Mouse (Mus musculus) CH12.LX (cell line): ENCODE measurements around the gene Tpr. TPM values are rescaled to one million over a fixed set of nuclear protein-coding genes. Genes with fewer than 3 reads are reported as not detected.

Source experiments
- DNase-seq: peaks from one replicate; pipeline ENCODE4 v3.0.0-alpha.2; 2013; ENCODE audit errors: extremely low read depth
- H3K27ac ChIP-seq: 2 replicates; pipeline ENCODE4 v1.5.1; 2012; ENCODE audit warnings: low read depth, mild to moderate bottlenecking, control low read depth, moderate library complexity; ENCODE audit not compliant: insufficient read depth
- H3K27me3 ChIP-seq: replicated peaks from 2 replicates; pipeline ENCODE3; 2012; ENCODE audit warnings: inconsistent platforms
- H3K36me3 ChIP-seq, 2 experiments: replicated peaks in 1 of 2; 2 replicates each; pipeline versions ENCODE3 to v1.6.1; 2012; ENCODE audit warnings: inconsistent platforms in 1 of 2, low read length in 1 of 2, mild to moderate bottlenecking in 1 of 2, mixed read lengths in 1 of 2, moderate library complexity in 1 of 2; ENCODE audit not compliant: control insufficient read depth in 1 of 2, insufficient read depth in 1 of 2
- H3K4me1 ChIP-seq, 2 experiments: 2 replicates each; pipeline ENCODE4 v1.6.1; 2012; ENCODE audit warnings: inconsistent platforms in 1 of 2, moderate library complexity in 1 of 2; ENCODE audit not compliant: insufficient read depth in 2 of 2, control insufficient read depth in 1 of 2
- H3K4me2 ChIP-seq: 2 replicates; pipeline ENCODE4 v1.6.1; 2012; ENCODE audit warnings: low read depth, mild to moderate bottlenecking, control low read depth; ENCODE audit not compliant: poor library complexity, insufficient read depth, severe bottlenecking
- H3K4me3 ChIP-seq, 3 experiments: fragments of 150-350 bp in 1 of 3; sonication (generic) in 1 of 3; replicated peaks in 1 of 3; 2 replicates each; pipeline versions ENCODE3 to v1.5.1; 2011 to 2012; ENCODE audit warnings: low read depth in 2 of 3, low read length in 2 of 3, mild to moderate bottlenecking in 2 of 3, moderate library complexity in 2 of 3, control low read depth in 1 of 3, improper control_type of control experiment in 1 of 3, inconsistent platforms in 1 of 3, mixed read lengths in 1 of 3; ENCODE audit not compliant: poor library complexity in 1 of 3
- H3K79me2 ChIP-seq: replicated peaks from 2 replicates; pipeline ENCODE4 v1.6.1; 2012; ENCODE audit warnings: mild to moderate bottlenecking, moderate library complexity; ENCODE audit not compliant: control insufficient read depth, poor library complexity, insufficient read depth, severe bottlenecking; ENCODE audit errors: extremely low read depth
- H3K9ac ChIP-seq: 2 replicates; pipeline ENCODE4 v1.6.1; 2012; ENCODE audit warnings: low read depth, mild to moderate bottlenecking, control low read depth, moderate library complexity; ENCODE audit not compliant: insufficient read depth
- H3K9me3 ChIP-seq: replicated peaks from 2 replicates; pipeline ENCODE3; 2012; ENCODE audit warnings: low read length, inconsistent platforms, mixed read lengths
- CTCF ChIP-seq, 2 experiments: IDR thresholded peaks in 1 of 2; conservative IDR thresholded peaks in 1 of 2; 2 replicates each; pipeline ENCODE4 v1.5.1; 2011 to 2012; ENCODE audit warnings: low read depth in 2 of 2, low read length in 2 of 2, improper control_type of control experiment in 1 of 2, inconsistent platforms in 1 of 2, mild to moderate bottlenecking in 1 of 2, moderate library complexity in 1 of 2
- ELF1 ChIP-seq: IDR thresholded peaks from 2 replicates; pipeline ENCODE4 v1.6.1; 2014; ENCODE audit warnings: low read depth, mild to moderate bottlenecking, inconsistent platforms, low read length, improper control_type of control experiment
- EP300 ChIP-seq: IDR thresholded peaks from 2 replicates; pipeline ENCODE4 v1.6.1; 2011; ENCODE audit warnings: low read length, improper control_type of control experiment
- ETS1 ChIP-seq: conservative IDR thresholded peaks from 2 replicates; pipeline ENCODE4 v1.6.1; 2012; ENCODE audit warnings: low read depth, mild to moderate bottlenecking, inconsistent platforms, low read length, improper control_type of control experiment, moderate library complexity
- GABPA ChIP-seq: IDR thresholded peaks from 2 replicates; pipeline ENCODE4 v1.6.1; 2012; ENCODE audit warnings: low read depth, low read length, improper control_type of control experiment, inconsistent platforms; ENCODE audit not compliant: insufficient replicate concordance
- JUN ChIP-seq: IDR thresholded peaks from 2 replicates; pipeline ENCODE4 v1.6.1; 2011; ENCODE audit warnings: low read depth, mild to moderate bottlenecking, low read length, improper control_type of control experiment, moderate library complexity; ENCODE audit not compliant: insufficient read depth
- JUND ChIP-seq: conservative IDR thresholded peaks from 2 replicates; pipeline ENCODE4 v1.6.1; 2011; ENCODE audit warnings: low read depth, low read length, improper control_type of control experiment
- MAFK ChIP-seq: IDR thresholded peaks from 2 replicates; pipeline ENCODE4 v1.6.1; 2011; ENCODE audit warnings: low read length, improper control_type of control experiment; ENCODE audit not compliant: insufficient replicate concordance
- MAX ChIP-seq: IDR thresholded peaks from 2 replicates; pipeline ENCODE4 v1.6.1; 2011; ENCODE audit warnings: low read length, improper control_type of control experiment
- MAZ ChIP-seq: IDR thresholded peaks from 2 replicates; pipeline ENCODE4 v1.6.1; 2012; ENCODE audit warnings: low read depth, mild to moderate bottlenecking, inconsistent platforms, low read length, improper control_type of control experiment, moderate library complexity
- MEF2A ChIP-seq: IDR thresholded peaks from 2 replicates; pipeline ENCODE4 v1.6.1; 2014; ENCODE audit warnings: low read depth, mild to moderate bottlenecking, inconsistent platforms, low read length, improper control_type of control experiment, borderline replicate concordance
- MXI1 ChIP-seq: IDR thresholded peaks from 2 replicates; pipeline ENCODE4 v1.6.1; 2011; ENCODE audit warnings: mild to moderate bottlenecking, low read depth, low read length, improper control_type of control experiment
- NELFE ChIP-seq: IDR thresholded peaks from 2 replicates; pipeline ENCODE4 v1.6.1; 2011; ENCODE audit warnings: low read depth, low read length, improper control_type of control experiment
- POLR2A ChIP-seq: IDR thresholded peaks from 2 replicates; pipeline ENCODE4 v1.6.1; 2011; ENCODE audit warnings: low read depth, mild to moderate bottlenecking, improper control_type of control experiment, low read length
- SMC3 ChIP-seq: IDR thresholded peaks from 2 replicates; pipeline ENCODE4 v1.6.1; 2011; ENCODE audit warnings: low read depth, low read length, improper control_type of control experiment
- TCF12 ChIP-seq: IDR thresholded peaks from 2 replicates; pipeline ENCODE4 v1.6.1; 2014; ENCODE audit warnings: low read depth, mild to moderate bottlenecking, inconsistent platforms, low read length, improper control_type of control experiment
- USF1 ChIP-seq: IDR thresholded peaks from 2 replicates; pipeline ENCODE4 v1.6.1; 2014; ENCODE audit warnings: low read depth, mild to moderate bottlenecking, inconsistent platforms, low read length, improper control_type of control experiment
- USF2 ChIP-seq: conservative IDR thresholded peaks from 2 replicates; pipeline ENCODE4 v1.6.1; 2011; ENCODE audit warnings: low read depth, low read length, improper control_type of control experiment
- ZC3H11A ChIP-seq: IDR thresholded peaks from 2 replicates; pipeline ENCODE4 v1.6.1; 2012; ENCODE audit warnings: low read depth, mild to moderate bottlenecking, inconsistent platforms, low read length, improper control_type of control experiment
- dilution Hi-C: fragments of 300-500 bp; cut with MboI; formaldehyde crosslinking; loops from 2 replicates; pipeline ENCODE4 v1.14.3; 2020; ENCODE audit warnings: low sequenced_read_pairs; ENCODE audit not compliant: extremely low pct_unique_long_range_greater_than_20kb, extremely low pct_ligation_motif_present
- in situ Hi-C: fragments of 300-500 bp; cut with MboI; formaldehyde crosslinking; loops from 3 replicates; pipeline ENCODE4 v1.14.3; 2019; ENCODE audit warnings: low sequenced_read_pairs, low pct_ligation_motif_present, low pct_unique_long_range_greater_than_20kb, mixed read lengths
- polyA plus RNA-seq: library from polyadenylated mRNA; unstranded; fragments of >175 nt; gene quantifications from 2 replicates; pipeline ENCODE4 v1.2.1, GENCODE M21; 2012; ENCODE audit warnings: low read depth; ENCODE audit not compliant: insufficient read length
- total RNA-seq, 2 experiments: library from RNA; depleted of rRNA; stranded (reverse); fragments of 300-350 nt in 1 of 2; fragments of >200 nt in 1 of 2; gene quantifications; 2 replicates each; pipeline ENCODE4 v1.2.3; 2012 to 2014

Gene Tpr
- total and polyA plus RNA-seq, 3 experiments = 135 to 291 (median 200) TPM

DNA sequence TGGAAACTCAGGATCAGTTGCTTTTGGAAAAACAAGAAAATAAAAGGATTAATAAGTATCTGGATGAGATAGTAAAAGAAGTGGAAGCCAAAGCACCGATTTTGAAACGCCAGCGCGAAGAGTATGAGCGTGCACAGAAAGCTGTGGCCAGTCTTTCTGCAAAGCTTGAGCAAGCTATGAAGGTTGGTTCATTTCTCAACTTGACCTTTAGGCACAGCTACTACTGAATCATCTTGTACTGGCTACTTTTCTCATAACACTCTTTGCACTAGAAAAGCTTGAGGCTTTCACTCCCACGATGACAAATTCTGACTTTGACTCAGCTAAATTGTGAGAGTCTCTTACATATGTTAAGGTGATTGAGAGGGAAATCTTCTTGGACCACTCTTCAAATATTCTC is 17.4 kb downstream of the Tpr start:
- Histone ChIP-seq H3K4me3 (no peak overlapping the region), H3K4me1 (no peaks in the 10 kb centered on the region), H3K4me2 (no peak overlapping the region), H3K27ac (no peak overlapping the region), H3K27me3 (no peaks in the 10 kb centered on the region), H3K79me2 (no peaks in the 10 kb centered on the region), H3K9ac (no peak overlapping the region), H3K36me3 (peaks cover 50 to 95% of the 10 kb centered on the region in 2 experiments)
- in situ Hi-C loops (no loop called here), dilution Hi-C loops (no loop called here)
- no peak for DNase-seq
- no peak for TF ChIP-seq TCF12
- no peak for TF ChIP-seq CTCF (conservative IDR thresholded peaks at IDR 0.05 in 1 of 2, IDR thresholded peaks at IDR 0.05 in 1 of 2; ENCODE audit: low read depth in 2 of 2, low read length in 2 of 2)
- no peak for TF ChIP-seq MAZ
- no peak for TF ChIP-seq JUND
- no peak for TF ChIP-seq USF2
- no peak for TF ChIP-seq USF1
- TF ChIP-seq, all 38 proteins: peak for 0
- no peaks in the 10 kb centered on the region for H3K9me3 ChIP-seq

DNA sequence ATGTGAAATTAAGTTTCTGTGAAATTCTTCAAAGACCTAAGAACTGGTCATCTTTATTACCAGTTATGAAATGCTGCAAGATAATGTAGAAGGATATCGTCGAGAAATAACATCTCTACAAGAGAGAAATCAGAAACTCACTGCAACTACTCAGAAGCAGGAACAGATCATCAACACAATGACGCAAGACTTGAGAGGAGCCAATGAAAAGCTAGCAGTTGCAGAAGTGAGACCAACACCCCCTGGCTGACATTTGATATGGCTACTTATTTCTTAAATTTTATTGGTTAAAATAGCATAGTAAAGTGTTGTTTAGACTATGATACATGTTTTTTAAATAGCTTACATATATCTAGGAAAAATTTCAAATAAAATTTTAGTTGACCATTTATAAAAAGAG is 23.4 kb downstream of the Tpr start:
- DNase-seq = no peak
- Histone ChIP-seq H3K27me3 (no peaks in the 10 kb centered on the region), H3K9me3 (no peaks in the 10 kb centered on the region), H3K27ac (no peak overlapping the region), H3K4me1 (no peaks in the 10 kb centered on the region), H3K36me3 (peaks cover 52 to 88% of the 10 kb centered on the region in 2 experiments), H3K4me2 (no peak overlapping the region), H3K79me2 (0 out of 2 replicates have a peak, but pooled peaks cover 2% of the 10 kb centered on the region), H3K9ac (no peak overlapping the region), H3K4me3 (no peak overlapping the region)
- dilution Hi-C loops = no loop called here
- in situ Hi-C loops = no loop called here
- no peak for TF ChIP-seq ETS1
- TF ChIP-seq TCF12 = no peak
- no peak for TF ChIP-seq EP300
- TF ChIP-seq MXI1 = no peak
- no peak for TF ChIP-seq POLR2A
- no peak for TF ChIP-seq NELFE
- no peak for TF ChIP-seq USF1
- no peak for TF ChIP-seq MAX
- TF ChIP-seq ZC3H11A = no peak
- no peak for TF ChIP-seq MEF2A
- TF ChIP-seq MAFK = no peak
- no peak for TF ChIP-seq JUN
- no peak for TF ChIP-seq SMC3
- no peak for TF ChIP-seq ELF1
- no peak for TF ChIP-seq USF2
- TF ChIP-seq CTCF (conservative IDR thresholded peaks at IDR 0.05 in 1 of 2, IDR thresholded peaks at IDR 0.05 in 1 of 2; ENCODE audit: low read depth in 2 of 2, low read length in 2 of 2) = no peak
- no peak for TF ChIP-seq GABPA
